Mouse (Mus musculus): ENCODE measurements around the gene Dtymk. TPM values are rescaled to one million over a fixed set of nuclear protein-coding genes. Genes with fewer than 3 reads are reported as not detected.
A peak's percentile ranks its signal among the peaks of the same experiment; 100 is the strongest.
"Not testable (repeated sequence)": the region's sequence is repeated elsewhere in the genome, so short reads cannot be mapped to it uniquely, and the experiment has no call there.

The Dtymk gene
- polyA plus RNA-seq, 1 experiment from 2014 or later: 231 TPM

DNA sequence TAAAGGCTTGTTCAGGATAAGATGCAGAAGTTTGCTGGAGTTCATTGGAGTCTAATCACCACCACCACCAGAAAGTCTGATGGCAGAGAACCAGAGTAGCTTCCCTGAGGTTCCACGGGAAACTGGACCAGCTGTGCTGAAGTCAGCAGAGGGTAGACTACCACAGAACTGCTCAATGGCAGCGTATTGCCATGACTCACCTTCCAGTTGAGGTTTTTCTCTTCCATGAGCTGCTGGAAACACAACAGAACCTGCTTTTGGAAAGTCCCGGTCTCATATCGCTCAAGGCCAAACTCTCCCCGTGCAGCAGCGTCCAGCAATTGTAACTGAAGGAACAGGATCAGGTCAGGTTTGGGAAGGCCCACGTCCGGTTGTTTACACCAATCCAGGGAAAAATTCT, 7.2 kb downstream of the Dtymk start:
- no peak overlapping the region for H3K27ac ChIP-seq (ENCODE audit: low read length)
- peaks cover 51% of the 10 kb centered on the region for H3K36me3 ChIP-seq (ENCODE audit: control insufficient read depth, insufficient read depth, low read length)
- no peak for ATAC-seq (ENCODE audit: low read depth)
- H3K4me3 ChIP-seq (ENCODE audit: low read length): no peak overlapping the region
- no peak overlapping the region for H3K4me2 ChIP-seq (ENCODE audit: low read depth, low read length)
- no peaks in the 10 kb centered on the region for H3K4me1 ChIP-seq (replicated peaks; ENCODE audit: control insufficient read depth, insufficient read depth, low read length)
- H3K27me3 ChIP-seq (ENCODE audit: control insufficient read depth, insufficient read depth, low read depth, low read length): no peaks in the 10 kb centered on the region
- H3K9ac ChIP-seq (ENCODE audit: low read length): no peak overlapping the region
- no peaks in the 10 kb centered on the region for H3K9me3 ChIP-seq (ENCODE audit: control insufficient read depth, low read length)
- 88% methylated on average over 8 of the region's 8 CpGs for WGBS

GRCm38 (mm10) chr1:93786912-93787311, 14.8 kb downstream of the Dtymk start:
- H3K27me3 ChIP-seq (ENCODE audit: control insufficient read depth, insufficient read depth, low read depth, low read length): no peaks in the 10 kb centered on the region
- H3K4me3 ChIP-seq (ENCODE audit: low read length): no peak overlapping the region
- no peaks in the 10 kb centered on the region for H3K9me3 ChIP-seq (ENCODE audit: control insufficient read depth, low read length)
- WGBS: 89% methylated on average over 2 of the region's 2 CpGs
- peaks cover 50% of the 10 kb centered on the region for H3K36me3 ChIP-seq (ENCODE audit: control insufficient read depth, insufficient read depth, low read length)
- H3K9ac ChIP-seq (ENCODE audit: low read length): no peak overlapping the region
- H3K4me2 ChIP-seq (ENCODE audit: low read depth, low read length): no peak overlapping the region
- H3K4me1 ChIP-seq (replicated peaks; ENCODE audit: control insufficient read depth, insufficient read depth, low read length): no peaks in the 10 kb centered on the region
- H3K27ac ChIP-seq (ENCODE audit: low read length): no peak overlapping the region
- ATAC-seq (ENCODE audit: low read depth): no peak

DNA sequence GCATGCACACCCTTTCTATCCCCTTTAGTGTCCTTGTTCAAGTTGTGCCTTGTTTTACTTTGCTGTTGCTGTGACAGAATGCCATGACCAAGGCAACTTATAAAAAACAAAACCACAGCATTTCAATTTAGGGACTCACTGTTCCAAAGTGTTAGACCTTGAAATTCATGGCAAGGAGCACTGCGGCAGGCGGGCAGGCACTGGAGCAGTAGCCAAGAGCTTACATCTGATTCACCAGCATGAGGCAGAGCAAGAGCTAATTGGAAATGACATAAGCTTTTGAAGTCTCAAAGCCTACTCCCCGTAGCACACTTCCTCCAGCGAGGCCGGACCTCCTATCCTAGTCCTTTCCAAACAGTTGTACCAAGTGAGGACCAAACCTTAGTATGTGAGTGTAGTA, 25.0 kb downstream of the Dtymk start:
- no peaks in the 10 kb centered on the region for H3K4me1 ChIP-seq (replicated peaks; ENCODE audit: control insufficient read depth, insufficient read depth, low read length)
- no peaks in the 10 kb centered on the region for H3K9me3 ChIP-seq (ENCODE audit: control insufficient read depth, low read length)
- WGBS: 92% methylated on average over 5 of the region's 5 CpGs
- H3K9ac ChIP-seq (ENCODE audit: low read length): no peak overlapping the region
- no peak overlapping the region for H3K27ac ChIP-seq (ENCODE audit: low read length)
- H3K36me3 ChIP-seq (ENCODE audit: control insufficient read depth, insufficient read depth, low read length): peaks cover 43% of the 10 kb centered on the region
- no peaks in the 10 kb centered on the region for H3K27me3 ChIP-seq (ENCODE audit: control insufficient read depth, insufficient read depth, low read depth, low read length)
- H3K4me3 ChIP-seq (ENCODE audit: low read length): no peak overlapping the region
- H3K4me2 ChIP-seq (ENCODE audit: low read depth, low read length): no peak overlapping the region
- ATAC-seq (ENCODE audit: low read depth): no peak

DNA sequence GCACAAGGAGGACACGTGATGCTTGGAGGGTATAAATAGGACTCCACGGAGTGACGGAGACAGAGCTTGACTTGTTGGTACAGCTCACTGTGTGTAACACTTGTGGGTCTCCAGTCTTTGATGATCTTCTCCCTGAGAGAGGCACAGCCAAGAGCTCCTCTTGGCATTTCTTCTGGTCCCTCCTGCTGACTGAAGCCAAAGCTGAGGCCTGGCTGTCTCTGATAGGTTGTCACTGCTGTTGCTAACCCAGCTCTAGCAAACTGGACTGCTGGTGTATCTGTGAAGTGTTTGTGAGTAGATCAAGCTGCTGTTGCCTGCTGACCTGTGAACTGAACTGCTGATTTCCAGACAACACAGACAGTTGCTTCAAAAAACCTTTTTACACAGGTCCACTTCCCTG, 31.8 kb downstream of the Dtymk start:
- Histone ChIP-seq H3K4me2 (ENCODE audit: low read depth, low read length) (no peak overlapping the region), H3K9ac (ENCODE audit: low read length) (no peak overlapping the region), H3K27me3 (ENCODE audit: control insufficient read depth, insufficient read depth, low read depth, low read length) (no peaks in the 10 kb centered on the region), H3K36me3 (ENCODE audit: control insufficient read depth, insufficient read depth, low read length) (peaks cover 20% of the 10 kb centered on the region), H3K9me3 (ENCODE audit: control insufficient read depth, low read length) (no peaks in the 10 kb centered on the region), H3K27ac (ENCODE audit: low read length) (no peak overlapping the region), H3K4me1 (replicated peaks; ENCODE audit: control insufficient read depth, insufficient read depth, low read length) (no peaks in the 10 kb centered on the region), H3K4me3 (ENCODE audit: low read length) (no peak overlapping the region)
- 67% methylated on average over 3 of the region's 3 CpGs for WGBS
- ATAC-seq (ENCODE audit: low read depth): peak; percentile 91

- H3K4me3 ChIP-seq (ENCODE audit: low read length): no peak overlapping the region
- peaks cover 9% of the 10 kb centered on the region; the same call in 1 of the 2 replicates for H3K36me3 ChIP-seq (ENCODE audit: control insufficient read depth, insufficient read depth, low read length)
- no peak for ATAC-seq (ENCODE audit: low read depth)
- no peak overlapping the region for H3K4me2 ChIP-seq (ENCODE audit: low read depth, low read length)
- H3K4me1 ChIP-seq (replicated peaks; ENCODE audit: control insufficient read depth, insufficient read depth, low read length): no peaks in the 10 kb centered on the region
- no peak overlapping the region for H3K9ac ChIP-seq (ENCODE audit: low read length)
- 95% methylated on average over 6 of the region's 6 CpGs for WGBS
- H3K27ac ChIP-seq (ENCODE audit: low read length): no peak overlapping the region
- no peaks in the 10 kb centered on the region for H3K27me3 ChIP-seq (ENCODE audit: control insufficient read depth, insufficient read depth, low read depth, low read length)
- no peaks in the 10 kb centered on the region for H3K9me3 ChIP-seq (ENCODE audit: control insufficient read depth, low read length)
These were observed 34.1 kb downstream of the Dtymk start for GRCm38 (mm10) chr1:93767600-93767999.

- H3K36me3 ChIP-seq (ENCODE audit: control insufficient read depth, insufficient read depth, low read length): peaks cover 6% of the 10 kb centered on the region; the same call in 1 of the 2 replicates
- 89% methylated on average over 9 of the region's 9 CpGs for WGBS
- H3K9ac ChIP-seq (ENCODE audit: low read length): no peak overlapping the region; the same call in 1 of the 2 replicates
- no peak overlapping the region for H3K4me2 ChIP-seq (ENCODE audit: low read depth, low read length)
- no peaks in the 10 kb centered on the region for H3K4me1 ChIP-seq (replicated peaks; ENCODE audit: control insufficient read depth, insufficient read depth, low read length)
- no peak for ATAC-seq (ENCODE audit: low read depth)
- H3K9me3 ChIP-seq (ENCODE audit: control insufficient read depth, low read length): no peaks in the 10 kb centered on the region
- H3K4me3 ChIP-seq (ENCODE audit: low read length): no peak overlapping the region
- H3K27ac ChIP-seq (ENCODE audit: low read length): no peak overlapping the region
- no peaks in the 10 kb centered on the region for H3K27me3 ChIP-seq (ENCODE audit: control insufficient read depth, insufficient read depth, low read depth, low read length)
These were observed 36.7 kb downstream of the Dtymk start for GRCm38 (mm10) chr1:93764871-93765591.

DNA sequence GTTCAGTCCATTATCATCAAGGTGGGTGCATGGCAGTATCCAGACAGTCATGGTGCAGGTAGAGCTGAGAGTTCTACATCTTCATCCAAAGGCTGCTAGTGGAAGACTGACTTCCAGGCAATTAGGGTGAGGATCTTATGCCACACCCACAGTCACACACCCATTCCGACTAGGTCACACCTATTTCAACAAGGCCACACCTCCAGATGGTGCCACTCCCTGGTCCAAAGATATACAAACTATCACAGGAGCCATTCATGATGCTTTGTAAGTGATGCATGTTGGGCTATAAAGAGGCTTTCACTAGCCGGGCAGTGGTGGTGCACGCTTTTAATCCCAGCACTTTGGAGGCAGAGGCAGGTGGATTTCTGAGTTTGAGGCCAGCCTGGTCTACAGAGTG, 38.2 kb downstream of the Dtymk start:
- not testable (repeated sequence) for H3K4me3 ChIP-seq (ENCODE audit: low read length); H3K4me1 ChIP-seq (replicated peaks; ENCODE audit: control insufficient read depth, insufficient read depth, low read length); H3K36me3 ChIP-seq (ENCODE audit: control insufficient read depth, insufficient read depth, low read length); ATAC-seq (ENCODE audit: low read depth); H3K27me3 ChIP-seq (ENCODE audit: control insufficient read depth, insufficient read depth, low read depth, low read length); H3K9me3 ChIP-seq (ENCODE audit: control insufficient read depth, low read length); H3K4me2 ChIP-seq (ENCODE audit: low read depth, low read length); H3K9ac ChIP-seq (ENCODE audit: low read length); H3K27ac ChIP-seq (ENCODE audit: low read length)
- 86% methylated on average over 3 of the region's 3 CpGs for WGBS

- Histone ChIP-seq H3K4me1 (replicated peaks; ENCODE audit: control insufficient read depth, insufficient read depth, low read length) (peaks cover 5% of the 10 kb centered on the region), H3K9ac (ENCODE audit: low read length) (no peak overlapping the region), H3K27ac (ENCODE audit: low read length) (no peak overlapping the region), H3K9me3 (ENCODE audit: control insufficient read depth, low read length) (no peaks in the 10 kb centered on the region), H3K4me3 (ENCODE audit: low read length) (no peak overlapping the region), H3K27me3 (ENCODE audit: control insufficient read depth, insufficient read depth, low read depth, low read length) (no peaks in the 10 kb centered on the region), H3K4me2 (ENCODE audit: low read depth, low read length) (no peak overlapping the region), H3K36me3 (ENCODE audit: control insufficient read depth, insufficient read depth, low read length) (no peaks in the 10 kb centered on the region)
- WGBS: 97% methylated on average over 1 of the region's 1 CpGs
- no peak for ATAC-seq (ENCODE audit: low read depth)
These were observed 41.7 kb downstream of the Dtymk start for GRCm38 (mm10) chr1:93760076-93760475.

- no peak for ATAC-seq (ENCODE audit: low read depth)
- Histone ChIP-seq H3K4me3 (ENCODE audit: low read length) (no peak overlapping the region), H3K9ac (ENCODE audit: low read length) (no peak overlapping the region), H3K4me2 (ENCODE audit: low read depth, low read length) (peak overlapping the region; percentile 72; the same call in 1 of the 2 replicates), H3K36me3 (ENCODE audit: control insufficient read depth, insufficient read depth, low read length) (no peaks in the 10 kb centered on the region), H3K27me3 (ENCODE audit: control insufficient read depth, insufficient read depth, low read depth, low read length) (no peaks in the 10 kb centered on the region), H3K4me1 (replicated peaks; ENCODE audit: control insufficient read depth, insufficient read depth, low read length) (peaks cover 12% of the 10 kb centered on the region), H3K27ac (ENCODE audit: low read length) (no peak overlapping the region), H3K9me3 (ENCODE audit: control insufficient read depth, low read length) (no peaks in the 10 kb centered on the region)
These were observed 45.6 kb downstream of the Dtymk start for GRCm38 (mm10) chr1:93756154-93756553.
